Mouse (Mus musculus): ENCODE measurements around the gene Usp32. TPM values are rescaled to one million over a fixed set of nuclear protein-coding genes. Genes with fewer than 3 reads are reported as not detected.

The Usp32 gene
- total and polyA plus RNA-seq, 3 experiments: 4.0 to 24.5 (median 22.6) TPM

DNA sequence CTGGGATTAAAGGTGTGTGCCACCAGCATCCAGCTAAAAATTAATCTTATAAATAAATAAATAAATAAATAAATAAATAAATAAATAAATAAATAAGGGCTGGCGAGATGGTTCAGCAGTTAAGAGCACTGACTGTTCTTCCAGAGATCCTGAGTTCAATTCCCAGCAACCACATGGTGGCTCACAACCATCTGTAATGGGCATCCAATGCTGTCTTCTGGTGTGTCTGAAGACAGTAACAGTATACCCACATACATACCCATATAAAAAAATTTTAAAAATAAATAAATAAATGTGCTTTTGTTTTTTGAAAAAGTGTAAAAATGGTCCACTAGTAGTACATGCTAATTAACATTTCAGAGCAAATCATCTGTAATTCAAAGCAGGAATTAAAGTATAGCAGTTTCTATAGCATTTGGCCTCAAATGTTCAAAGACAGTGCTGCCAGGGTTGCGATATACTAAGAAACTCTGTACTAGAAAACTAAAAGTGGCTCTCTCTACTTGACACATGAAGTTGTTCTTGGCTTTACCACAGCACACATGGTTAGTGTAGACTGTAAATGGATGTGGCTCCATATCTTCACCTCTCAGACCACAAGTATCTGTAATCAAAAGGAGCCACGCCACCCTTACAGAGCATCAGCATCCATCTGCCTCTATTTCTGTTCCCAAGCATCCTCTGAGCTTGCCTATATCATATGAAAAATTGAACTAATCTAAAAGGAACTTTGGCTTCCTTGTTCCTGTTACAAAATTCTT, 23.7 kb downstream of the Usp32 start:
- intact Hi-C loops (cut with DNase I): no loop called here
- WGBS: 81% methylated on average over 3 of the region's 3 CpGs

DNA sequence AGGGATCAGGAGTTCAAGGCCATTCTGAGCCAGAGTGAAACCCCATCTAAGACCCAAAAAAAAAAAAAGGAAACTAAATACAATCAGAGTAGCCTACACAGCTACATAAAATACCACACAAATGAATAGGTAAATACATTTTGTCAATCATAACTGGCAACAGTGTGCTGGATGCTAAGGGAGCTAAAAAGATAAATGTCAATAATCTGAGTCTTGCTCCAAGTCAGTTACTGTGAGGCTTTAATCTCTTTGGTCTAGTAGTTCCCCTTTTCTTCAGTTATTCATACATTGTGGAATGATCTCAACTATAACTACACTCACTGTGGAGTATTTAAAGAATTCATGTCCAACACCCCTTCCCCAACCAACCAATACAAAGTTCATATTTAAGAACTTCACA, 30.0 kb downstream of the Usp32 start:
- H3K4me3 ChIP-seq: no peak overlapping the region
- DNase-seq: no peak
- TF ChIP-seq CTCF (IDR thresholded peaks at IDR 0.05) (no peak), POLR2A (IDR thresholded peaks at IDR 0.05; ENCODE audit: insufficient read depth, low read depth, low read length) (no peak), EP300 (IDR thresholded peaks at IDR 0.05; ENCODE audit: insufficient read depth, low read depth, low read length) (no peak)
- H3K4me1 ChIP-seq (ENCODE audit: control insufficient read depth, insufficient read depth, low read length): no peaks in the 10 kb centered on the region; the same call in 1 of the 2 replicates
- intact Hi-C loops (cut with DNase I): no loop called here
- no peaks in the 10 kb centered on the region for H3K27me3 ChIP-seq (ENCODE audit: control insufficient read depth, insufficient read depth, low read length)
- no peak overlapping the region for H3K27ac ChIP-seq
- H3K9ac ChIP-seq (ENCODE audit: low read depth, low read length): no peak overlapping the region
- H3K79me2 ChIP-seq (replicated peaks; ENCODE audit: control insufficient read depth, insufficient read depth, low read length): peaks cover 2% of the 10 kb centered on the region
- peaks cover 3% of the 10 kb centered on the region for H3K36me3 ChIP-seq (ENCODE audit: control insufficient read depth, insufficient read depth, low read length)

More for the DNA sequence above, 23.7 kb downstream of the Usp32 start:
- H3K9ac ChIP-seq (ENCODE audit: low read depth, low read length): no peak overlapping the region
- H3K4me3 ChIP-seq: no peak overlapping the region
- H3K27ac ChIP-seq: no peak overlapping the region
- DNase-seq: no peak
- TF ChIP-seq POLR2A (IDR thresholded peaks at IDR 0.05; ENCODE audit: insufficient read depth, low read depth, low read length): no peak
- TF ChIP-seq CTCF (IDR thresholded peaks at IDR 0.05): no peak
- TF ChIP-seq EP300 (IDR thresholded peaks at IDR 0.05; ENCODE audit: insufficient read depth, low read depth, low read length): no peak
- no peaks in the 10 kb centered on the region for H3K4me1 ChIP-seq (ENCODE audit: control insufficient read depth, insufficient read depth, low read length)
- H3K36me3 ChIP-seq (ENCODE audit: control insufficient read depth, insufficient read depth, low read length): no peaks in the 10 kb centered on the region
- H3K79me2 ChIP-seq (replicated peaks; ENCODE audit: control insufficient read depth, insufficient read depth, low read length): no peaks in the 10 kb centered on the region; the same call in 1 of the 2 replicates
- H3K27me3 ChIP-seq (ENCODE audit: control insufficient read depth, insufficient read depth, low read length): no peaks in the 10 kb centered on the region

DNA sequence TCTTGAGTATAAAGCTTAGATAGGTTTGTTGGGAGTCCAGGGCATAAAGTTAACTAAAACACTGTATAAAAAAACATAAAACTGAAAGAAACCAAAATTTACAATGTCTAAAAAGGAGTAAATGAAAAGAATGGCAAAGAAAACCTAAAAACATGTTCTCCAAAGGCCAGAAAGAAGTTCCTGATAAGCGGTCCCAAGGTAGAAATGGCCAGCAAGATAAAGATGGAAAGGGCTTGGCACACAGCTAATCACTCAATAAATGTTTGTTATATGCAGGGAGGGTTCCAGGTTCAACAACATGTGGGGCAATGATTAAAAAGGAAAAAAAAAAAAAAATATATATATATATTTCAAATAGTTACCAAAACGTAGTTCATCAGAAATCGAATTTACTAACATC, 32.7 kb downstream of the Usp32 start:
- H3K36me3 ChIP-seq (ENCODE audit: control insufficient read depth, insufficient read depth, low read length): peaks cover 3% of the 10 kb centered on the region
- H3K27ac ChIP-seq: no peak overlapping the region
- H3K4me3 ChIP-seq: no peak overlapping the region
- intact Hi-C loops (cut with DNase I): no loop called here
- no peak overlapping the region for H3K9ac ChIP-seq (ENCODE audit: low read depth, low read length)
- TF ChIP-seq CTCF (IDR thresholded peaks at IDR 0.05) (no peak), POLR2A (IDR thresholded peaks at IDR 0.05; ENCODE audit: insufficient read depth, low read depth, low read length) (no peak), EP300 (IDR thresholded peaks at IDR 0.05; ENCODE audit: insufficient read depth, low read depth, low read length) (no peak)
- H3K27me3 ChIP-seq (ENCODE audit: control insufficient read depth, insufficient read depth, low read length): no peaks in the 10 kb centered on the region
- H3K4me1 ChIP-seq (ENCODE audit: control insufficient read depth, insufficient read depth, low read length): no peaks in the 10 kb centered on the region; the same call in 1 of the 2 replicates
- 88% methylated on average over 3 of the region's 3 CpGs for WGBS
- H3K79me2 ChIP-seq (replicated peaks; ENCODE audit: control insufficient read depth, insufficient read depth, low read length): peaks cover 2% of the 10 kb centered on the region; the same call in 1 of the 2 replicates
- no peak for DNase-seq

DNA sequence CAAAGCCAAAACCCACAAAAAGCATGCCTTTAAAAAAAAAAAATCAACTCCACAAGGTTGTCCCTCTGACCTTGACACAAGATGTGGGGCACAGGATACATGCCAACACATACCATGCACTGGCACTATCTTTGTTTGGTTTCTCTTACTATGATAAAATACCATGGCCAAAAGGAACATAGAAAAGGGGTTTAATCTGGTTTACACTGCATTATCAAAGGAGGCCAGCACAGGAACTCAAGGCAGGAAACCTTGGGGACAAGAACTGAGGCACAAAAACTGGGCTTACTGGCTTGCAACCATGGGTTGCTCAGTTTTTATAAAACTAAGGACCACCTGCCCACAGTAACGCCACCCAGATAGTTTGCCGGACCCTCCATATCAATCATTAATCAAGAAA, 34.1 kb downstream of the Usp32 start:
- Histone ChIP-seq H3K4me3 (no peak overlapping the region), H3K36me3 (ENCODE audit: control insufficient read depth, insufficient read depth, low read length) (peaks cover 3% of the 10 kb centered on the region), H3K79me2 (replicated peaks; ENCODE audit: control insufficient read depth, insufficient read depth, low read length) (no peaks in the 10 kb centered on the region), H3K9ac (ENCODE audit: low read depth, low read length) (no peak overlapping the region), H3K27me3 (ENCODE audit: control insufficient read depth, insufficient read depth, low read length) (no peaks in the 10 kb centered on the region), H3K4me1 (ENCODE audit: control insufficient read depth, insufficient read depth, low read length) (no peaks in the 10 kb centered on the region; the same call in 1 of the 2 replicates), H3K27ac (no peak overlapping the region)
- no peak for DNase-seq
- WGBS: 89% methylated on average over 2 of the region's 2 CpGs
- intact Hi-C loops (cut with DNase I): no loop called here
- no peak for TF ChIP-seq EP300 (IDR thresholded peaks at IDR 0.05; ENCODE audit: insufficient read depth, low read depth, low read length)
- no peak for TF ChIP-seq CTCF (IDR thresholded peaks at IDR 0.05)
- TF ChIP-seq POLR2A (IDR thresholded peaks at IDR 0.05; ENCODE audit: insufficient read depth, low read depth, low read length): no peak

DNA sequence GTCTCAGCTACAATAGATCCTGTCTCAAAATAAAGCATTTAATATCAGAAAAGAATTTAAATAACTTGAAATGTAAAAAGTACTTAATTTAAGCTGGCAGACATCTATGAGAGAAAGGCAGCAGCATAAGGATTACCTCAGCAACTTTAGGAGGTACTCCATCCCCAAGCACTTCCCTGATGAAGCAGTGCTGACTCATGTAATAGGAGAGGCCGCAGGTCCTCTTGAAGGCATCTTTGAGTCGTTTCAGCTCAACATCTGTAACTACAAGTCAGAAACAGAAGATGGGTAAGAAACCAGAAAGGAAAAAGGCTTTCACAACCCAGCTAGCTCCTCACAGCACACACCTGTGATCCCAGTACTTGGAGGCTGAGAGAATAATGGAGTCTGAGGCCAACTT, 36.2 kb downstream of the Usp32 start:
- no peak overlapping the region for H3K9ac ChIP-seq (ENCODE audit: low read depth, low read length)
- no peak for TF ChIP-seq EP300 (IDR thresholded peaks at IDR 0.05; ENCODE audit: insufficient read depth, low read depth, low read length)
- no peak for TF ChIP-seq CTCF (IDR thresholded peaks at IDR 0.05)
- no peak for TF ChIP-seq POLR2A (IDR thresholded peaks at IDR 0.05; ENCODE audit: insufficient read depth, low read depth, low read length)

DNA sequence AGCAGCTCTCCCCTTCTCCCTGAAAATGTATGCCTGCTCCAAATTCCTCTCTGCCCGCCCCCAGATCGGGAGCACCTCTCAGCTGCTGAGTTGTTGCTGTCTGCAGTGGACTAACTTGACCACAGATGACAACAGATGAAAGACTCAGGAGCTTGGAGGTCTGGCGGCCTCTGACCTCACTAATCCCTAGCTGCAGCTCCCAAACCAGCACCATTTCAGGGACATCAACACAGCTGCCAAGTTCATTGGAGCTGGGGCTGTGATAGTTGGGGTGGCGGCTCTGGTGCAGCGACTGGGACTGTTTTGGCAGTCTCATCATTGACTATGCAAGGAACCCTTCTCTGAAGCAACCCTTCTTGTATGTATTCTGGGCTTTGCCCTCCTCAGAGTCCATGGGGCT, 44.8 kb downstream of the Usp32 start:
- Histone ChIP-seq H3K9ac (ENCODE audit: low read depth, low read length) (no peak overlapping the region), H3K4me3 (no peak overlapping the region), H3K36me3 (ENCODE audit: control insufficient read depth, insufficient read depth, low read length) (no peaks in the 10 kb centered on the region), H3K79me2 (replicated peaks; ENCODE audit: control insufficient read depth, insufficient read depth, low read length) (no peaks in the 10 kb centered on the region), H3K4me1 (ENCODE audit: control insufficient read depth, insufficient read depth, low read length) (no peaks in the 10 kb centered on the region), H3K27me3 (ENCODE audit: control insufficient read depth, insufficient read depth, low read length) (no peaks in the 10 kb centered on the region), H3K27ac (no peak overlapping the region)
- 69% methylated on average over 5 of the region's 5 CpGs for WGBS
- no peak for TF ChIP-seq CTCF (IDR thresholded peaks at IDR 0.05)
- TF ChIP-seq EP300 (IDR thresholded peaks at IDR 0.05; ENCODE audit: insufficient read depth, low read depth, low read length): no peak
- no peak for TF ChIP-seq POLR2A (IDR thresholded peaks at IDR 0.05; ENCODE audit: insufficient read depth, low read depth, low read length)
- DNase-seq: no peak
- intact Hi-C loops (cut with DNase I): no loop called here

More for the DNA sequence above, 36.2 kb downstream of the Usp32 start:
- DNase-seq: no peak
- 62% methylated on average over 2 of the region's 2 CpGs for WGBS
- no peak overlapping the region for H3K27ac ChIP-seq
- no peak overlapping the region for H3K4me3 ChIP-seq
- H3K4me1 ChIP-seq (ENCODE audit: control insufficient read depth, insufficient read depth, low read length): no peaks in the 10 kb centered on the region; the same call in 1 of the 2 replicates
- H3K27me3 ChIP-seq (ENCODE audit: control insufficient read depth, insufficient read depth, low read length): no peaks in the 10 kb centered on the region
- peaks cover 3% of the 10 kb centered on the region for H3K36me3 ChIP-seq (ENCODE audit: control insufficient read depth, insufficient read depth, low read length)
- intact Hi-C loops (cut with DNase I): no loop called here
- no peaks in the 10 kb centered on the region for H3K79me2 ChIP-seq (replicated peaks; ENCODE audit: control insufficient read depth, insufficient read depth, low read length)

Measured in heart, adult 2 months (tissue).